Mouse (Mus musculus) embryonic fibroblast, embryonic 13.5 days (primary cell): ENCODE data around the gene Olfml2b. TPM values are rescaled to one million over a fixed set of nuclear protein-coding genes. Genes with fewer than 3 reads are reported as not detected.
A peak's percentile ranks its signal among the peaks of the same experiment; 100 is the strongest.

Experiments
- H3K27ac ChIP-seq: 2 replicates; pipeline ENCODE4 v1.5.1; 2012; ENCODE audit warnings: low read length, control low read depth, inconsistent platforms; ENCODE audit not compliant: insufficient read depth
- H3K4me1 ChIP-seq: 2 replicates; pipeline ENCODE4 v1.6.1; 2011; ENCODE audit warnings: low read length; ENCODE audit not compliant: control insufficient read depth, insufficient read depth
- H3K4me3 ChIP-seq: 2 replicates; pipeline ENCODE4 v1.5.1; 2011; ENCODE audit warnings: mild to moderate bottlenecking, control low read depth, low read length; ENCODE audit not compliant: insufficient read depth
- CTCF ChIP-seq: IDR thresholded peaks from 2 replicates; pipeline ENCODE4 v1.5.1; 2011; ENCODE audit warnings: mild to moderate bottlenecking, control low read depth, low read length, moderate library complexity, borderline replicate concordance; ENCODE audit not compliant: insufficient read depth
- POLR2A ChIP-seq: IDR thresholded peaks from 2 replicates; pipeline ENCODE4 v1.6.1; 2011; ENCODE audit warnings: low read depth, mild to moderate bottlenecking, control low read depth, low read length, moderate library complexity
- polyA plus RNA-seq: library from polyadenylated mRNA; stranded (reverse); fragments of >200 nt; gene quantifications from 2 replicates; pipeline ENCODE4 v1.2.4, GENCODE M21; 2011; ENCODE audit warnings: low read depth; ENCODE audit not compliant: missing spikeins, insufficient read length

Gene Olfml2b
- 59.1 and 62.1 TPM in 2 replicates for polyA plus RNA-seq

DNA sequence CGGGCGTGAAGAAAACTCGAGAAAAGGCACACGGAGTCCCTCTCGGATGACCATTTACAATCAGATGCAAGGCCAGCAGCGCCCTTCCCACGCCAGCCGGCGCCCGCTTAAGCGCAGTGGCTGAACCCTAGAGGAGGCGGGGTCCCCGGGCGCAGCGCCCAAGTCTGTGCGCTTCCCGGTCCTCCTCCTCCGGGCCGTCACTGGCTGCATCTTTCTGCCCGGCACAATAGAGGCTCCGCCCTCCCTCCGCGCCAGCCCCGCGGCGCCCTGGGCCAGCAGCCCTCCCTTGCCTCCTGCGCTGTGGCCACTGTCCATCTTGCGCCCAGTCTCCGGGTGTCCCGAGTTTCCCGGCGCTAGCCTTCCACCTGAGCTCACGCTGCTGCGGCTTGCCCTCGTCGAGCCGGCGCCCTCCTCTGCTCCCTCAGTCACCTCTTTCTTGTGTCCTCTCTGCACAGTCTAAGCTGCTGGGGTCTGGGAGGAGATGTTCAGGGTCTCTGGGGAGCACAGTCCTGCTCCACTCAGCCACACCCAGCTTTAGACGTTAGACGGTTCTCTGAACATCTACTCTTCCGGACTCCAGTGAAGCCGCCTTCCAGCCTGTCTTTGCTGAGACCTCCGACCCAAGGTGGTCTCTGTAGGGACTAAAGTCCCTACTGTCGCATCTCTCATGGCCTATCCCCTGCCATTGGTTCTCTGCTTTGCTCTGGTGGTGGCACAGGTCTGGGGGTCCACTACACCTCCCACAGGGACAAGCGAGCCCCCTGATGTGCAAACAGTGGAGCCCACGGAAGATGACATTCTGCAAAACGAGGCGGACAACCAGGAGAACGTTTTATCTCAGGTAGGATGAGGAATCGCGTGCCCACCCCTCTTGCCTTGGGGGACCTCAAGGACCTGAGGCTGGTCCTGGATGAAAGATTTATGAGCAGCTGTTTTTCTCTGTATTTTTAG, at the start of gene Olfml2b:
Olfml2b (plus strand) TSS at position 278 of the 951 bp plus-strand sequence.
- H3K27ac ChIP-seq, result no peak within 1 kb of the TSS
- TF ChIP-seq CTCF (no peak), POLR2A (peak; percentile 58)
- peak within 1 kb of the TSS; percentile 52 for H3K4me3 ChIP-seq
- H3K4me1 ChIP-seq, result peaks cover 6% of the 10 kb centered on the region; the same call in 1 of the 2 replicates

DNA sequence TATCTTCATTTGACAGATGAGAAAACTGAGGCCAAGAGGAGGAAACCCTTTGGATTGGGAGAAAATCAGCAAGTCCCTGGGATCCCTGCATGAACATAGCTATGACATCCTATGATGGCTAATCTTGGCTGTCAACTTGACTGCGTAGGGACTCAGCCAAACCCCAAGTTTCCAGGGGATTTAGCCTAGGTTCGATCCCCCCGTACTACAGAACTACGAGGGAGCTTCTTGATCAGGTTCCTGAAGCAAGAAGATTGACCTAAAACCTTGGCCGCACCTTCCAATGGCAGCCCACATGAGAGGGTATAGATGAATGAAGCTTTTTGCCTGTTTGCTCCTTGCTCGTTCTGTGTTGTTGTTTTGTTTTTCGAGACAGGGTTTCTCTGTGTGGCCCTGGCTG, 49.8 kb upstream of the Olfml2b start:
- TF ChIP-seq POLR2A, result no peak
- no peak for TF ChIP-seq CTCF

DNA sequence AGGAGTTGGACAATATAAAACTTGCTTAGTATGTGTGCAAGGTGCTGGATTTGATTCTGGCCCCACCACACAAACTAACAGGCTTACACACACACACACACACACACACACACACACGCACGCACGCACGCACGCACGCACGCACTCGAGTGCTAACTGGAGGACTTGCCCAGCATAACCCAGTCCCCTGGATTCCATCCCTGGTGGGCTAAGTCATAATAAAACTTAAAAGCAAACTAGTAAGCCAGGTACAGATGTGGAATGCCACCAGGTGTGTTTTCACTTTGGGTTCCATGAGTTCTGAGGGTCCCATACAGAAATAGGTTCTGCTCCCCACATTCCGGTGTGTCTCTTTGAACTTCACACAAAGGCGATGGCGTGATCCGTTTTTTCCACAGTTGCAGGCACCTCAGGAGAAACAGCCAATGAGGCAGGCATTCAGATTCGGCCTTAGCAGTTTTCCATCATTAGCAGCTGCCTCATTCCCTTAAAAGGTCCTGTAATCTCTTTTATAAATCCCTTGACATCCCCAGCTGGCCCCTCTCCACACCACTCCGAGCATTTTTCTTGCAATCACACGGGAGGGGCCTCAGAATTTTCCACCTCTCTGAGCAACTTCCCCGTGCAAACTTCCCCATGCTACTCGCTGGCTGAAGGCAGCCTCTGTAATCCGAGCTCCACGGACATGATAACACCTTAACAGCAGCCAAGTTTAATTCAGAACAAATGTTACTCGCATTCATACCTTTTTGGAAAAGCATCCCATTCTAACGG, 38.9 kb upstream of the Olfml2b start:
- Histone ChIP-seq H3K4me3 (no peak overlapping the region), H3K27ac (no peak overlapping the region; the same call in 1 of the 2 replicates), H3K4me1 (no peaks in the 10 kb centered on the region)
- TF ChIP-seq POLR2A (no peak), CTCF (no peak)

More for the DNA sequence above, 49.8 kb upstream of the Olfml2b start:
- Histone ChIP-seq H3K27ac (no peak overlapping the region), H3K4me3 (no peak overlapping the region), H3K4me1 (no peaks in the 10 kb centered on the region)

DNA sequence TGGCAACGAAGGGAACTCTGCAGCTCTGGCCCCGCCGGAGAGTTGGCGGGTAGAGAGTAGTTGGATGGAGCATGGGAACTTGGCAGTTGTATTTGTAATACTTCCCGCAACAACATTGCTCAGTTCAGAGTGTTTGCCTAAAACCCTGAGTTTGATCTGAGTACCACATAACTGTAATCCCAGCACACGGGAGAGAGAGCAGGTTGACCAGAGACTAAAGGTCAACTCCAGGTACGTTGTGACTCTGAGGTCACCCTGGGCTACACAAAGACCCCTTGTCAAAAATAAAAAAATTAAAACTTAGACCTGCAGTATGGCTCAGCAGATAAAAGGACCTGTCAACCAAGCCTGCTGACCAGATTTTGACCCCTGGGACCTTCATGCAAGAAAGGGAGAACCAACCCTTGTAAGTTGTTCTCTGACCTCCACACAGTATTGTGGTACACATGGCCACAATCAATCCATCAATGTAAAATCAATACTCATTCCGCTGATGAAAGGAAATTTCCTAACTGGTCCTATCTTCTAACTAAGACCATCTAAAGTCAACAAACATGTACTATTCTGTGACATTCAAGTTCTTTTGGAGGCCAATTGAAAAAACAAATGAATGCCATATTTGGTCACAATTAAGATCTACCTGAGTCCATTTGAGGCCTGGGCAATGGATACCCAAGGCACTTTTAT, 37.0 kb upstream of the Olfml2b start:
- Histone ChIP-seq H3K4me3 (no peak overlapping the region), H3K27ac (no peak overlapping the region), H3K4me1 (no peaks in the 10 kb centered on the region)
- TF ChIP-seq CTCF, result no peak
- no peak for TF ChIP-seq POLR2A

DNA sequence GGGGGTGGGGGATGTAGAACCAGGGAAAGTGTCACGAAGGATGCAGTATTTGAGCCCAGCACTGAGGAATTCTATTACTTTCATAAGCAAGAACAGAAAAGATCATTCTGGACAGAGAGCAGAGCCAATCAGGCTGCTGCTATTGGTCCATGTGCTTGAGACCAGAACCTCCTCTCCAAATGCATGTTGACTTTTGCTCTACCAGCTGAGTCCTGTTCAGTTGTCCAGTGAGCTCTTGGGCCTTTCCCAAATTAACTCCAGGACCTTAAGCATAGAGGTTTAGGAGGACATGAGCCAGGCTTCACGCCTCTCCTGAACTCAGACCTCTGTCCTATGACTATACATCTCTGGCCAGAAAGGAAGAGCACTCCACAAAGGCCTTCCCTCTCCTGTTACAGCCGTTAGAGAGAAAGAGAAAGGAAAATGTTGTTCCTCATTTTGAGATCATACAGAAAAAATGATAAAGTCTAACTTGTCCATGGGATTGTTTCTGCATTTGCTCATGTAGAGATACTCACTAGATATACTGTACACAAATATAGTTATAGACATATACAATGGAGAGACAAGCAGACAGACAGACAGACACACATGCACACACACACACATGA, 35.8 kb upstream of the Olfml2b start:
- Histone ChIP-seq H3K27ac (no peak overlapping the region), H3K4me1 (no peaks in the 10 kb centered on the region), H3K4me3 (no peak overlapping the region)
- TF ChIP-seq CTCF, result no peak
- TF ChIP-seq POLR2A, result no peak

DNA sequence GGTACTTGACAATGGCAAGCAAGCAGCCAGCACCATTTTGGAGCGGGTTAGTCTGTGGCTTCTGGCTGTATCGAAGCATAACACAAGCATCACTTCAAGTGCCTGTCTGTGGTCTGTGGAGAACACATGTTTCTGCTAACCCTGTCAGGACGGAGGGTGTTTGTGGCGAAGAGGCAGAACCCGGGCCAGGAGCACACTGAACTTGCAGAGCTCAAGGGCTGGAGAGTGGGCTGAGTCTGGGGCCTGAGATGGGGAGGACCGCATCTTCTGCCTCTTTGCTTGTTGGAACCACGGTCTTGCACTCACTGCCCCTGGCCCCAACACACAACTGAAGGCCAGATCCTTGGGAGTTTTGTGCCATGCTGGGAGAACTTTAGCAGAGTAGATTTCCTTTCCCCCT, 34.5 kb upstream of the Olfml2b start:
- TF ChIP-seq CTCF, result no peak
- no peak for TF ChIP-seq POLR2A
- H3K27ac ChIP-seq, result no peak overlapping the region

DNA sequence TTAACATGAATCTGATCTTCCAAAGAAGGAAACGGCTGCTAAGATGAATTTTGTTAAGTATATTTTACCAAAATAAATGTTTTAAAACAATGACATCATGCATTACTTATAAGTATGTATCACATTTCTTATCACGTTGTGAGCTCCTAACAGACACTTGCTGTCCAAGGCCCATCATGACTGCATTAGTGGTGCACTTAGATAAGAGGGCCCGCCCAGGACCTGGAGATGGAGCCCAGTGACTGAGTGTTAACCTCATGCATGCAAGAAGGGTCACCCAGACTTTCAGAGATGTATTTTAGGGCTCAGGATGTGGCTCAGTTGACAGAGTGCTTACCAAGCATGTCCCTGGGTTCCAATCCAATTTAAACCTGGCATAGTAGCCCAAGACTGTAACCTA, 34.0 kb upstream of the Olfml2b start:
- Histone ChIP-seq H3K4me3 (no peak overlapping the region), H3K27ac (no peak overlapping the region), H3K4me1 (no peaks in the 10 kb centered on the region)
- TF ChIP-seq POLR2A, result no peak
- no peak for TF ChIP-seq CTCF

More for the DNA sequence above, 34.5 kb upstream of the Olfml2b start:
- Histone ChIP-seq H3K4me1 (no peaks in the 10 kb centered on the region), H3K4me3 (no peak overlapping the region)

DNA sequence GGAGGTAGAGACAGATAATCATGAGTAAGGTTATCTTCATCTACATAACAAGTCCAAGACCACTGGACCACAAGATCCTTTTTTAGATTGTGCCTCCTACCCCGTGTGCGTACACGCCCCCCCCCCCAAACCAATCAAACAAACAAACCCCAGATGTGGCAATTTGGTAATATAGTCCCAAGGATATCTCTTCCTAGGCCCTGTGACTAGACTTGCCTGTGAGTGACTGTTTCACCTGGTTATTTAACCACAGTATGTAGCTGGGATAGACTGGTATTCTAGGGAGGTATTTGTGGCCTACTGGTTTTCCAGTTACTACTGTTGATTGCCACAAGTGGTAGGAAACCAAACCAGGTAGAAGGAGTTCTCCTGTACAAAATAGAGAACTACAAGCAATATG, 33.6 kb upstream of the Olfml2b start:
- no peak overlapping the region for H3K27ac ChIP-seq
- no peaks in the 10 kb centered on the region for H3K4me1 ChIP-seq
- H3K4me3 ChIP-seq, result no peak overlapping the region
- TF ChIP-seq CTCF, result no peak
- TF ChIP-seq POLR2A, result no peak

DNA sequence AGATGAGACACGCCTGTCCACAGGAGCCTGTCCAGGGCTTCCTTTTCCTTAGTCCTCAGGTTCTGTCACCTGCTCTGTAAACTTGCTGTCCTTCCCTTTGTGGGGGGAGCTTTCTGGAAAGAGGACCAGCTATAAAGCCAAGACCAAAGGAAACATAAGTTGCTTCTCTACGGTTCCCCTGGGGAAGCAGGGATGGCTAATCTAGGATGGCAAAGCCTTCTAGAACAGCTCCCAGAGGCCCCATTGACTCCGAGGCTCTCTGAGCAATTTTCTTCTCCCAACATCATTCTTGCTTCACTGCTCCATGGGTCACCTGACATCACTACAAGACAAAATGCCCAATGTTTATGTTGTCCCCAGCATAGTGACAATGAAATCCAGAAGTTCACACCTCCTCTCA, 32.7 kb upstream of the Olfml2b start:
- Histone ChIP-seq H3K4me3 (no peak overlapping the region), H3K27ac (no peak overlapping the region), H3K4me1 (no peaks in the 10 kb centered on the region)
- TF ChIP-seq POLR2A, result no peak
- no peak for TF ChIP-seq CTCF
